Mouse (Mus musculus) neural tube, embryonic 12.5 days (tissue): ENCODE measurements around the gene Tead1. TPM values are rescaled to one million over a fixed set of nuclear protein-coding genes. Genes with fewer than 3 reads are reported as not detected.

Experiments
- ATAC-seq: fragments of 200-750 bp; cut with Nextera tagmentation; 2 replicates; pipeline ENCODE4 v1.8.0; 2017; ENCODE audit warnings: low read depth, mild to moderate bottlenecking, moderate TSS enrichment, moderate library complexity; ENCODE audit not compliant: low FRiP score
- H3K27ac ChIP-seq: fragments of 300-500 bp; sonication (generic); 2 replicates; pipeline ENCODE4 v1.5.1; 2016
- H3K27me3 ChIP-seq: fragments of 300-500 bp; sonication (generic); replicated peaks from 2 replicates; pipeline ENCODE4 v1.6.1; 2016; ENCODE audit warnings: mild to moderate bottlenecking
- H3K36me3 ChIP-seq: fragments of 300-500 bp; sonication (generic); 2 replicates; pipeline ENCODE4 v1.6.1; 2016; ENCODE audit warnings: mild to moderate bottlenecking
- H3K4me1 ChIP-seq: fragments of 300-500 bp; sonication (generic); 2 replicates; pipeline ENCODE4 v1.6.1; 2016
- H3K4me2 ChIP-seq: fragments of 300-500 bp; sonication (generic); replicated peaks from 2 replicates; pipeline ENCODE4 v1.6.1; 2016; ENCODE audit warnings: mild to moderate bottlenecking
- H3K4me3 ChIP-seq: fragments of 300-500 bp; sonication (generic); 2 replicates; pipeline ENCODE4 v1.5.1; 2016
- H3K9ac ChIP-seq: fragments of 300-500 bp; sonication (generic); 2 replicates; pipeline ENCODE4 v1.6.1; 2016; ENCODE audit warnings: mild to moderate bottlenecking
- H3K9me3 ChIP-seq: fragments of 300-500 bp; sonication (generic); 2 replicates; pipeline ENCODE4 v1.6.1; 2016; ENCODE audit warnings: mild to moderate bottlenecking
- WGBS: fragments of 180-500 bp; shearing (Covaris S2); methylation state at CpG from one replicate; pipeline ENCODE4 v1.1.7; 2016; 5-methylcytosine and 5-hydroxymethylcytosine counted together
- polyA plus RNA-seq: library from polyadenylated mRNA; unstranded; fragments of >200 nt; fragmentation: Nextera tagmentation; extraction: Ambion mirVana; gene quantifications from 2 replicates; pipeline ENCODE4 v1.2.1, GENCODE M21; 2016

Gene Tead1
- polyA plus RNA-seq, 1 experiment from 2014 or later = 20.9 TPM

- H3K27ac ChIP-seq = no peak overlapping the region
- WGBS = 90% methylated on average over 9 of the region's 9 CpGs
These were observed 157.0 kb downstream of the Tead1 start for GRCm38 (mm10) chr7:112836076-112836475.

GRCm38 (mm10) chr7:112838131-112838530, 159.0 kb downstream of the Tead1 start:
- Histone ChIP-seq H3K9ac (no peak overlapping the region), H3K4me1 (peaks cover 23% of the 10 kb centered on the region), H3K27me3 (no peaks in the 10 kb centered on the region), H3K9me3 (no peaks in the 10 kb centered on the region; the same call in 1 of the 2 replicates), H3K36me3 (no peaks in the 10 kb centered on the region), H3K4me2 (no peak overlapping the region), H3K27ac (no peak overlapping the region), H3K4me3 (no peak overlapping the region)
- ATAC-seq = no peak
- WGBS = 90% methylated on average over 6 of the region's 6 CpGs

More at GRCm38 (mm10) chr7:112836076-112836475, 157.0 kb downstream of the Tead1 start:
- Histone ChIP-seq H3K4me3 (no peak overlapping the region), H3K9me3 (no peaks in the 10 kb centered on the region; the same call in 1 of the 2 replicates), H3K4me2 (no peak overlapping the region), H3K4me1 (peaks cover 25% of the 10 kb centered on the region), H3K9ac (no peak overlapping the region), H3K36me3 (no peaks in the 10 kb centered on the region), H3K27me3 (no peaks in the 10 kb centered on the region)
- ATAC-seq = no peak

GRCm38 (mm10) chr7:112840351-112840750, 161.2 kb downstream of the Tead1 start:
- Histone ChIP-seq H3K9me3 (no peaks in the 10 kb centered on the region; the same call in 1 of the 2 replicates), H3K4me1 (peaks cover 23% of the 10 kb centered on the region), H3K27ac (peak overlapping the region; percentile 11; the same call in 1 of the 2 replicates), H3K9ac (no peak overlapping the region), H3K27me3 (no peaks in the 10 kb centered on the region), H3K36me3 (no peaks in the 10 kb centered on the region), H3K4me3 (no peak overlapping the region), H3K4me2 (no peak overlapping the region; the same call in 1 of the 2 replicates)
- no peak for ATAC-seq
- 22% methylated on average over 7 of the region's 7 CpGs for WGBS

- Histone ChIP-seq H3K9ac (no peak overlapping the region), H3K36me3 (no peaks in the 10 kb centered on the region), H3K9me3 (no peaks in the 10 kb centered on the region; the same call in 1 of the 2 replicates), H3K27me3 (no peaks in the 10 kb centered on the region), H3K4me2 (no peak overlapping the region; the same call in none of the 2 replicates), H3K4me3 (no peak overlapping the region), H3K4me1 (peaks cover 23% of the 10 kb centered on the region), H3K27ac (no peak overlapping the region; the same call in 1 of the 2 replicates)
- no peak for ATAC-seq
- 23% methylated on average over 8 of the region's 8 CpGs for WGBS
These were observed 161.8 kb downstream of the Tead1 start for GRCm38 (mm10) chr7:112840890-112841289.

- Histone ChIP-seq H3K9me3 (no peaks in the 10 kb centered on the region; the same call in 1 of the 2 replicates), H3K4me1 (peaks cover 23% of the 10 kb centered on the region), H3K27me3 (no peaks in the 10 kb centered on the region), H3K27ac (no peak overlapping the region), H3K4me2 (peak overlapping the region; percentile 45), H3K36me3 (no peaks in the 10 kb centered on the region), H3K9ac (no peak overlapping the region), H3K4me3 (no peak overlapping the region)
- 10% methylated on average over 8 of the region's 8 CpGs for WGBS
- ATAC-seq = peak; percentile 63; the same call in 1 of the 2 replicates
These were observed 162.4 kb downstream of the Tead1 start for GRCm38 (mm10) chr7:112841484-112841883.

- 10% methylated on average over 9 of the region's 9 CpGs for WGBS
- Histone ChIP-seq H3K9me3 (no peaks in the 10 kb centered on the region; the same call in 1 of the 2 replicates), H3K4me2 (peak overlapping the region; percentile 45), H3K4me1 (peaks cover 23% of the 10 kb centered on the region), H3K27ac (no peak overlapping the region), H3K36me3 (no peaks in the 10 kb centered on the region), H3K27me3 (no peaks in the 10 kb centered on the region), H3K9ac (no peak overlapping the region), H3K4me3 (no peak overlapping the region)
- ATAC-seq = peak; percentile 85
These were observed 162.8 kb downstream of the Tead1 start for GRCm38 (mm10) chr7:112841886-112842285.

GRCm38 (mm10) chr7:112851281-112851744, 172.2 kb downstream of the Tead1 start:
- Histone ChIP-seq H3K9ac (no peak overlapping the region), H3K36me3 (peaks cover 3% of the 10 kb centered on the region; the same call in 1 of the 2 replicates), H3K4me3 (no peak overlapping the region), H3K27ac (no peak overlapping the region), H3K27me3 (no peaks in the 10 kb centered on the region), H3K9me3 (no peaks in the 10 kb centered on the region), H3K4me2 (peak overlapping the region; percentile 24; the same call in 1 of the 2 replicates), H3K4me1 (peaks cover 55% of the 10 kb centered on the region)
- 10% methylated on average over 8 of the region's 8 CpGs for WGBS
- peak; percentile 44; the same call in 1 of the 2 replicates for ATAC-seq

GRCm38 (mm10) chr7:112852149-112852839, 173.2 kb downstream of the Tead1 start:
- 32% methylated on average over 7 of the region's 7 CpGs for WGBS

GRCm38 (mm10) chr7:112853857-112854256, 174.7 kb downstream of the Tead1 start:
- no peak for ATAC-seq
- Histone ChIP-seq H3K4me3 (no peak overlapping the region), H3K36me3 (peaks cover 12% of the 10 kb centered on the region; the same call in 1 of the 2 replicates), H3K4me1 (peaks cover 59% of the 10 kb centered on the region), H3K9me3 (no peaks in the 10 kb centered on the region), H3K9ac (no peak overlapping the region), H3K27ac (no peak overlapping the region), H3K27me3 (no peaks in the 10 kb centered on the region), H3K4me2 (no peak overlapping the region)
- WGBS = 42% methylated on average over 4 of the region's 4 CpGs

More at GRCm38 (mm10) chr7:112852149-112852839, 173.2 kb downstream of the Tead1 start:
- no peaks in the 10 kb centered on the region for H3K9me3 ChIP-seq
- no peak overlapping the region for H3K27ac ChIP-seq
- H3K4me2 ChIP-seq = no peak overlapping the region
- H3K36me3 ChIP-seq = peaks cover 3% of the 10 kb centered on the region; the same call in 1 of the 2 replicates
- no peak overlapping the region for H3K9ac ChIP-seq
- no peak overlapping the region for H3K4me3 ChIP-seq
- H3K27me3 ChIP-seq = no peaks in the 10 kb centered on the region
- peaks cover 59% of the 10 kb centered on the region for H3K4me1 ChIP-seq
- ATAC-seq = no peak

GRCm38 (mm10) chr7:112854516-112854915, 175.4 kb downstream of the Tead1 start:
- ATAC-seq = peak; percentile 38; the same call in 1 of the 2 replicates
- H3K36me3 ChIP-seq = peaks cover 12% of the 10 kb centered on the region; the same call in 1 of the 2 replicates
- 11% methylated on average over 5 of the region's 5 CpGs for WGBS
- no peak overlapping the region for H3K27ac ChIP-seq
- H3K4me1 ChIP-seq = peaks cover 59% of the 10 kb centered on the region
- no peak overlapping the region for H3K9ac ChIP-seq
- no peaks in the 10 kb centered on the region for H3K27me3 ChIP-seq
- no peak overlapping the region for H3K4me2 ChIP-seq
- no peaks in the 10 kb centered on the region for H3K9me3 ChIP-seq
- H3K4me3 ChIP-seq = no peak overlapping the region

GRCm38 (mm10) chr7:112855419-112855818, 176.3 kb downstream of the Tead1 start:
- Histone ChIP-seq H3K4me2 (no peak overlapping the region), H3K4me3 (no peak overlapping the region), H3K4me1 (peaks cover 56% of the 10 kb centered on the region), H3K27me3 (no peaks in the 10 kb centered on the region), H3K9ac (no peak overlapping the region), H3K27ac (no peak overlapping the region), H3K9me3 (no peaks in the 10 kb centered on the region), H3K36me3 (peaks cover 9% of the 10 kb centered on the region; the same call in 1 of the 2 replicates)
- 75% methylated on average over 6 of the region's 6 CpGs for WGBS
- ATAC-seq = no peak

GRCm38 (mm10) chr7:112856121-112856571, 177.0 kb downstream of the Tead1 start:
- Histone ChIP-seq H3K36me3 (peaks cover 9% of the 10 kb centered on the region; the same call in 1 of the 2 replicates), H3K27ac (no peak overlapping the region), H3K9ac (no peak overlapping the region), H3K27me3 (no peaks in the 10 kb centered on the region), H3K4me3 (no peak overlapping the region), H3K9me3 (no peaks in the 10 kb centered on the region), H3K4me1 (peaks cover 49% of the 10 kb centered on the region), H3K4me2 (no peak overlapping the region)
- WGBS = 34% methylated on average over 7 of the region's 7 CpGs
- no peak for ATAC-seq
